Mouse (Mus musculus): ENCODE measurements around the gene Dnm2. TPM values are rescaled to one million over a fixed set of nuclear protein-coding genes. Genes with fewer than 3 reads are reported as not detected.
"Not testable (repeated sequence)": the region's sequence is repeated elsewhere in the genome, so short reads cannot be mapped to it uniquely, and the experiment has no call there.

Dnm2 gene
- polyA plus RNA-seq, 1 experiment from 2014 or later, result 60.7 TPM

DNA sequence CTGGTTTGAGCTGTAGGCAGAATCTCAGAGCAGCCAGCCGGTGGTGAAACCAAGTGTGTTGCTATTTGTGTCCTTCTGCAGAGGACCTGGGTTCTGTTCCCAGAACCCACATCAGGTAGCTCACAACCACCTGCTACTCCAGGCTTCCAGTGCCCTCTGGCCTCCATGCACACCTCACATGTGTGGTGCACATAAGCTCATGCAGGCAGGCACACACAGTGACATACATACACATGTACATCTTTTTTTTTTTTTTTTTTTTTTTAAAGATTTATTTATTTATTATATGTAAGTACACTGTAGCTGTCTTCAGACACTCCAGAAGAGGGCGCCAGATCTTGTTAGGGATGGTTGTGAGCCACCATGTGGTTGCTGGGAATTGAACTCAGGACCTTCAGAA is 63.5 kb downstream of the Dnm2 start:
- H3K4me3 ChIP-seq (replicated peaks; ENCODE audit: low read length); H3K4me1 ChIP-seq (replicated peaks; ENCODE audit: control insufficient read depth, insufficient read depth, low read length); H3K9ac ChIP-seq; H3K27ac ChIP-seq; H3K27me3 ChIP-seq (ENCODE audit: control insufficient read depth, insufficient read depth, low read length); ATAC-seq (ENCODE audit: low FRiP score); DNase-seq (ENCODE audit: low spot score); H3K9me3 ChIP-seq (ENCODE audit: control insufficient read depth, low read length); H3K4me2 ChIP-seq (replicated peaks): not testable (repeated sequence)
- WGBS, result 91% methylated on average over 1 of the region's 2 CpGs
- peaks cover 79% of the 10 kb centered on the region for H3K36me3 ChIP-seq (replicated peaks; ENCODE audit: control insufficient read depth, insufficient read depth)

DNA sequence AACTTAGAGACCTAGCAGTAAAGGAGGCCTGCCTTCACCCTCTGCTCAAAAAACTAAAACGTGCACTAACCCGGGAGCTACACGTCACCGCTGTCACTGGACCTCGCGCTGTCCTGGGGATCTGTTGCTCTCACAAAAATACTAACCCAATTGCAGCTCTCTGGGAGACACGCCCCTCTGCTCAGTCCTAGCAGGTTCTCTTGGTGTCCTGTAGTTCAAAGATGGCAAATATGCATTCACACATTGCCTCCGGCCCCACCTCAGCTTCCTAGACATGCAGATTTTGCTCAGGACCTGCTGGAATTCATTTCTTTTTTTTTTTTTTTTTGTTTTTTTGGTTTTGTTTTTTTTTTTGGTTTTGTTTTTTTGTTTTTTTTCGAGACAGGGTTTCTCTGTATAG is 66.0 kb downstream of the Dnm2 start:
- H3K27me3 ChIP-seq (ENCODE audit: control insufficient read depth, insufficient read depth, low read length), result no peaks in the 10 kb centered on the region
- WGBS, result 90% methylated on average over 9 of the region's 9 CpGs
- no peaks in the 10 kb centered on the region for H3K4me1 ChIP-seq (replicated peaks; ENCODE audit: control insufficient read depth, insufficient read depth, low read length)
- no peak for DNase-seq (ENCODE audit: low spot score)
- H3K27ac ChIP-seq, result no peak overlapping the region
- H3K36me3 ChIP-seq (replicated peaks; ENCODE audit: control insufficient read depth, insufficient read depth), result peaks cover 64% of the 10 kb centered on the region
- H3K4me2 ChIP-seq (replicated peaks), result no peak overlapping the region
- no peaks in the 10 kb centered on the region for H3K9me3 ChIP-seq (ENCODE audit: control insufficient read depth, low read length)
- no peak for ATAC-seq (ENCODE audit: low FRiP score)
- no peak overlapping the region for H3K4me3 ChIP-seq (replicated peaks; ENCODE audit: low read length)
- H3K9ac ChIP-seq, result no peak overlapping the region

DNA sequence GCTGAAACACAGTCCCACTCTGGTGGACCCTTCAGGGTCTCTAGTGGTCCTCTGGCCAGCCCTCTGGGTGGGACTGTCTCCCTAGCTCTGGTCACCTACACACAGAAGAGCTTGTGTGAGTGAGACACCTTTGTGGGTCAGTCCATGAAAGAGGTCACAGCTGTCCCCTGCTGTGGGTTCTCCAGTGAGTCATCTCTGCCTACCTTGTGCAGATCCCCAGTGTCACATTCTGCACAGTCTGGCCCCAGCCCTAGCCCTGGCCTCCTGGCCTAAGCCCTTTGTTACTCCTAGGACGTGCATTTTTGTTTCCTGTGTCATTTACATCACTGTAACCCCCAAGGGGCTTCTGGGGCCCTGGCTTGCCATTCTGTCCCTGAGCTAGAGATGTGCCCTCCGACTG is 69.2 kb downstream of the Dnm2 start:
- no peak for DNase-seq (ENCODE audit: low spot score)
- Histone ChIP-seq H3K27ac (no peak overlapping the region), H3K4me2 (replicated peaks) (no peak overlapping the region), H3K9me3 (ENCODE audit: control insufficient read depth, low read length) (no peaks in the 10 kb centered on the region), H3K4me3 (replicated peaks; ENCODE audit: low read length) (no peak overlapping the region), H3K4me1 (replicated peaks; ENCODE audit: control insufficient read depth, insufficient read depth, low read length) (no peaks in the 10 kb centered on the region), H3K9ac (no peak overlapping the region), H3K36me3 (replicated peaks; ENCODE audit: control insufficient read depth, insufficient read depth) (peaks cover 52% of the 10 kb centered on the region), H3K27me3 (ENCODE audit: control insufficient read depth, insufficient read depth, low read length) (no peaks in the 10 kb centered on the region)
- WGBS, result 52% methylated on average over 2 of the region's 2 CpGs
- ATAC-seq (ENCODE audit: low FRiP score), result no peak

DNA sequence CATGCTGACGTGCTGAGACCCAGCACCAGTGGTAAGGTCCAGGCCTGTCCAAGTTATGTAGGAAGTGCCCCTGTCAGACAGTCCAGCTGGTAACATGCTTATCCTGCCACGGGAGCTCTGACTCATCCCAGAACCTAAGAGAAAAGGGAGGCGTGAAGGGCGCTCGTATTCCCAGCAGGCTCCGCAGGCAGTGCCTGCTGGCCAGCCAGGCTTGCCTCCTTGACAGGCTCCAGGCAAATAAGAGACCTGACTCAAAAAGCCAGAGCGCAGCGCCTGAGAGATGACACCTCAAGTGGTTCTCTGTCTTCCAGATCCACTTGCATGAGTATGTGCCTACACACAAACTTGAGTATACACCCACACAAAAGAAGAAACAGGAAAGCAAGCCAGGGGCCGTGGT is 70.0 kb downstream of the Dnm2 start:
- Histone ChIP-seq H3K4me2 (replicated peaks) (no peak overlapping the region), H3K9ac (no peak overlapping the region), H3K27me3 (ENCODE audit: control insufficient read depth, insufficient read depth, low read length) (no peaks in the 10 kb centered on the region), H3K4me1 (replicated peaks; ENCODE audit: control insufficient read depth, insufficient read depth, low read length) (no peaks in the 10 kb centered on the region), H3K36me3 (replicated peaks; ENCODE audit: control insufficient read depth, insufficient read depth) (peaks cover 56% of the 10 kb centered on the region), H3K4me3 (replicated peaks; ENCODE audit: low read length) (no peak overlapping the region), H3K27ac (no peak overlapping the region), H3K9me3 (ENCODE audit: control insufficient read depth, low read length) (no peaks in the 10 kb centered on the region)
- DNase-seq (ENCODE audit: low spot score) (no peak), ATAC-seq (ENCODE audit: low FRiP score) (no peak)
- WGBS, result 85% methylated on average over 9 of the region's 9 CpGs

DNA sequence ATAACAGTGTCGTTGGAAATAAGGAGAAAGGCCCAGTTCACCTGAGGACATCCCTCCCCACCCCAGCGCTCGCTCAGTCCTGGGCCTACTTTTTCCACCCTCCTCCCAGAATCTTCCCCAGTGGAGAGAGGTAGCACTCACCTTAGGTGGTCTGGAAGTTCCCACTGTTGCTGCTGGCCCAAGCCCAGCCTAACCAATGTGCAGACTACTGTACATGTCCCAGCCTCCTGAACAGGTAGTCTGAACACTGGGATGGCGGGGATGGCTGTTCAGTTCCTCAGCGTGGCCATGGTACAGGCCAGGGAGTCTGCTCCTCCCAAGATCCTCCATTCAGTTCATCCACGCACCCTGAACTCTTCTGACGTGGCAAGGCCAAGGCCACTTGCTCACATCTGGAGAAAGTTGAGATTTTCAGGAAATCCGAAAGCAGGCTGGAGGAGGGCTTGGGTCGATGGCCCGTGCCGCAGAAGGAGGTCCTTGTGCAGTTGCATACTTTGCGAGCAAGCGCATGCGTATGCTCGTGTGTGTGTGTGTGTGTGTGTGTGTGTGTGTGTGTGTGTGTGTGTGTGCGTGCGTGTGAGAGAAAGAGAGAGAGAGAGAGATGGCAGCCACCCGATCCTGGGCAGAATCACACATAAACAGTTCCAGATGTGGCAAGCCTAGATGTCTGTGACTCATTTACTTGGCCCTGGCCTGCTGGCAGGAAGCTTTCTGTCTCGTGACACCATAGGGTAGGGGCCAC is 71.8 kb downstream of the Dnm2 start:
- Histone ChIP-seq H3K9ac (no peak overlapping the region), H3K36me3 (replicated peaks; ENCODE audit: control insufficient read depth, insufficient read depth) (peaks cover 41% of the 10 kb centered on the region), H3K27me3 (ENCODE audit: control insufficient read depth, insufficient read depth, low read length) (no peaks in the 10 kb centered on the region), H3K4me3 (replicated peaks; ENCODE audit: low read length) (no peak overlapping the region), H3K4me1 (replicated peaks; ENCODE audit: control insufficient read depth, insufficient read depth, low read length) (no peaks in the 10 kb centered on the region), H3K9me3 (ENCODE audit: control insufficient read depth, low read length) (no peaks in the 10 kb centered on the region), H3K4me2 (replicated peaks) (no peak overlapping the region), H3K27ac (no peak overlapping the region)
- no peak for DNase-seq (ENCODE audit: low spot score)
- no peak for ATAC-seq (ENCODE audit: low FRiP score)
- WGBS, result 88% methylated on average over 17 of the region's 19 CpGs

DNA sequence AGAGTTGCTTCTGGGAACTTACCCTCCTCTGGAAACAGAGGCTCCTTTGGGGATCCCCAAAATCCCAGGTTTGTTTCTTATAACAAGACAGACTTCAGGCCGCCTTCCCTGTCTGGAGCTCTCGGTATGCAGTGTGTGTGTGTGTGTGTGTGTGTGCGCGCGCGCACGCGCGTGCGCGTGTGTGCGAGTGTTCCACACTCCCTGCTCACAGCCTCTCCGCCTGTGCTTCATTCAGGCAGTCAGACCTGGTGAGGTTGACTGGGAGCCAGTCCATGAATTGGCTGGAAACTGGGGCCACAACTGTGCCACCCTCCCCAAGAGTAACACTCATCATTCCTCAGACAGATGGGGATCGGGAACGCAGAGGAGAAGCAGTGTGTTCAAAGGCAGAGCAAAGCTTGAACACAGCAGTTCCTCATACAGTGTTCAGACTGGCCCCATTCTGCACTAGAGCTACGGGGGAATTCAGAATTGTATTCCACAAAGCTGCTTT is 72.4 kb downstream of the Dnm2 start:
- ATAC-seq (ENCODE audit: low FRiP score) (no peak), DNase-seq (ENCODE audit: low spot score) (no peak)

DNA sequence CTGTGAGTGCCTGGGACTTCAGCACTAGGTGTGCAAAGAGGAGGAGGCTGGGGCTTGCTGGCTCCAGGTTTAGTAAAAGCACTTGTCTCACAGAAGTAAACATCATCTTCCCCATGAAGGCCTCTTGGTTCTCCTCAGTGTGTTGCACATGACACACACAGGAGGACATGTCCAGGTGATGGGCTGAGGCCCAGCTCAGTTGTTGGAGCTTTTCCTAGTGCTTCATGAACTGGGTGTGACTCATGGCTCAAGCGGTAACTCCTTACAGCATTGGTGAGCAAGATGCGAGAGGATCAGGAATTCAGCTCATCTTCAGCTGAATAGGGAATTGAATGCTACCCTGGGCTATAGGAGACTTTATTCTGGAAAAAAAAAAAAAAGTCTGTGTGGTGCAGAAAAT is 73.0 kb downstream of the Dnm2 start:
- Histone ChIP-seq H3K27me3 (ENCODE audit: control insufficient read depth, insufficient read depth, low read length) (no peaks in the 10 kb centered on the region), H3K9ac (no peak overlapping the region), H3K9me3 (ENCODE audit: control insufficient read depth, low read length) (no peaks in the 10 kb centered on the region), H3K4me3 (replicated peaks; ENCODE audit: low read length) (no peak overlapping the region), H3K4me2 (replicated peaks) (no peak overlapping the region), H3K27ac (no peak overlapping the region), H3K36me3 (replicated peaks; ENCODE audit: control insufficient read depth, insufficient read depth) (peaks cover 38% of the 10 kb centered on the region), H3K4me1 (replicated peaks; ENCODE audit: control insufficient read depth, insufficient read depth, low read length) (no peaks in the 10 kb centered on the region)
- 98% methylated on average over 2 of the region's 2 CpGs for WGBS
- DNase-seq (ENCODE audit: low spot score) (no peak), ATAC-seq (ENCODE audit: low FRiP score) (no peak)

More for the DNA sequence above, 72.4 kb downstream of the Dnm2 start:
- Histone ChIP-seq H3K9ac (no peak overlapping the region), H3K4me3 (replicated peaks; ENCODE audit: low read length) (no peak overlapping the region), H3K36me3 (replicated peaks; ENCODE audit: control insufficient read depth, insufficient read depth) (peaks cover 40% of the 10 kb centered on the region), H3K4me2 (replicated peaks) (no peak overlapping the region), H3K27me3 (ENCODE audit: control insufficient read depth, insufficient read depth, low read length) (no peaks in the 10 kb centered on the region), H3K9me3 (ENCODE audit: control insufficient read depth, low read length) (no peaks in the 10 kb centered on the region), H3K4me1 (replicated peaks; ENCODE audit: control insufficient read depth, insufficient read depth, low read length) (no peaks in the 10 kb centered on the region), H3K27ac (no peak overlapping the region)
- 96% methylated on average over 16 of the region's 16 CpGs for WGBS

DNA sequence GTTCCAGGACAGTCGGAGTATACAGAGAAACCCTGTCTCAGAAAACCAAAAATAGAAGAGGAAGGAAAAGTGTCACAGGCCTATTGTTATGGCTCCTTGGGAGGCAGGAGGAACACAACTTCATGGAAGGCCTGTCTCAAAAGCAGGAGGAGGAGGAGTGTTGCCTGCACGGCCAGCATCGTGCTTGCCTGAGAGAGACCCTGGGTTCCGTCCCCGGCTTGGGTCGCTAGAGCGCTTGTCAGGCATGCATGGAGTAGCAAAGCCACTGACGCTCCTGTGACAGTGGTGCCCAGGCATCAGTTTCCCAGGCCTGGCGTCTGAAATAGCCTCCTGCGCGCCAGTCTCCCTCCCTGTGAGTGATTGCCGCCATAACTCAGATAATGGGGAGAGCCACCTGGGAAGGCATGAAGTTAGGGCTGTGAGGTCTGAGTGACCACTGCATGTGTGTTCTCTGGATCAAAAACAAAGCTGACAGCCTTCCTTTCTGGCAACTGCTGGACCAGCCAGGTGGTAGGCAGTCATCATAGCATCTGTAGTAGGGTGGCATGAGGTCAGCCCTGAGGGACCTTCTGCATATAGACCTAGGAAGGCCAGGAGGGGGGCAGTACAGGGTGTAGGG is 73.7 kb downstream of the Dnm2 start:
- H3K27me3 ChIP-seq (ENCODE audit: control insufficient read depth, insufficient read depth, low read length), result no peaks in the 10 kb centered on the region
- H3K4me3 ChIP-seq (replicated peaks; ENCODE audit: low read length), result no peak overlapping the region
- H3K4me2 ChIP-seq (replicated peaks), result no peak overlapping the region
- peaks cover 38% of the 10 kb centered on the region for H3K36me3 ChIP-seq (replicated peaks; ENCODE audit: control insufficient read depth, insufficient read depth)
- no peak overlapping the region for H3K9ac ChIP-seq
- no peaks in the 10 kb centered on the region for H3K9me3 ChIP-seq (ENCODE audit: control insufficient read depth, low read length)
- 90% methylated on average over 12 of the region's 12 CpGs for WGBS
- ATAC-seq (ENCODE audit: low FRiP score), result 0 out of 2 replicates have a peak, but pooled peaks have one; percentile 40
- DNase-seq (ENCODE audit: low spot score), result no peak
- no peaks in the 10 kb centered on the region for H3K4me1 ChIP-seq (replicated peaks; ENCODE audit: control insufficient read depth, insufficient read depth, low read length)
- no peak overlapping the region for H3K27ac ChIP-seq

DNA sequence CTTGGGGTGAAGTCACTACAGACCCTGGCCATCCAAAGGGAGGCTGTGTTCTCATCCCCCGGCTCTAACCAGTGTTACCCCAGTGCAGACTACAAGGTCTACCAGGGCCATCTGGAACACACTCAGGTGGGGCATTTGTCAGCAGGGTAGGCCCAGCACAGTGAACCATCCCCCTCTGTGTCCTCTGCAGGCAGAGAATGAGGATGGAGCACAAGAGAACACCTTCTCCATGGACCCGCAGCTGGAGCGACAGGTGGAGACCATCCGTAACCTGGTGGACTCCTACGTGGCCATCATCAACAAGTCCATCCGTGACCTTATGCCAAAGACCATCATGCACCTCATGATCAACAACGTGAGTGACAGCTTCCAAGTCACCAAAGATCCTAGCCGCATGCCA is 78.6 kb downstream of the Dnm2 start:
- no peak overlapping the region for H3K9ac ChIP-seq
- DNase-seq (ENCODE audit: low spot score), result no peak
- no peak overlapping the region for H3K4me3 ChIP-seq (replicated peaks; ENCODE audit: low read length)
- H3K36me3 ChIP-seq (replicated peaks; ENCODE audit: control insufficient read depth, insufficient read depth), result peaks cover 61% of the 10 kb centered on the region
- no peaks in the 10 kb centered on the region for H3K27me3 ChIP-seq (ENCODE audit: control insufficient read depth, insufficient read depth, low read length)
- H3K4me1 ChIP-seq (replicated peaks; ENCODE audit: control insufficient read depth, insufficient read depth, low read length), result no peaks in the 10 kb centered on the region
- no peak overlapping the region for H3K4me2 ChIP-seq (replicated peaks)
- WGBS, result 96% methylated on average over 8 of the region's 8 CpGs
- ATAC-seq (ENCODE audit: low FRiP score), result no peak
- no peak overlapping the region for H3K27ac ChIP-seq
- H3K9me3 ChIP-seq (ENCODE audit: control insufficient read depth, low read length), result no peaks in the 10 kb centered on the region
